Mouse (Mus musculus) liver, postnatal 0 days (tissue): ENCODE data around the gene Slc4a7.

Experiments
- CTCF ChIP-seq: sonication (generic); IDR thresholded peaks from 2 replicates; pipeline ENCODE4 v1.5.1; 2016; ENCODE audit warnings: antibody characterized with exemption, low read depth
- EP300 ChIP-seq: IDR thresholded peaks from 2 replicates; pipeline ENCODE4 v1.6.1; 2016; ENCODE audit warnings: antibody characterized with exemption, low read depth, mild to moderate bottlenecking

DNA sequence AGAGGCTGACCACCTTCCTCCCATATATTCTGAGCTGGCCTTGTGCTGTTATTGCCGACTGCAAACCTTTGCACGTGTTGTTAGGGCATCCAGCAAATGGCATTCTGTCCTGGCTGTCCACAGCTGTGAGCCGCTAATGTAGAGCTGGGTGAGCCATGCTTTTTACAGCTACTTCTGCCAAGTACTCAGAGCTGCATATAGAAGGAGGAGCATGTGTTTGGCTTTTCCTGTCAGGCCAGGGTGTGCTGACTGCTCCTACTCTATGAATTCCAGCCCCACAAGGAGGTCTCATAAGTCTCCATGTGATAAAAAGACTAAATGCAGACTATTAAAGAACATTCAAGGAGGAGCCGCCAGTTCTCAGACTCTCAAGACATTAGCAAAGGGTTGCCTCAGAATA lies 135.5 kb downstream of the Slc4a7 start:
- TF ChIP-seq CTCF, result no peak
- TF ChIP-seq EP300, result no peak
